Comparison of ENCODE assay signal across 8 mouse cellular contexts in the genomic region with DNA sequence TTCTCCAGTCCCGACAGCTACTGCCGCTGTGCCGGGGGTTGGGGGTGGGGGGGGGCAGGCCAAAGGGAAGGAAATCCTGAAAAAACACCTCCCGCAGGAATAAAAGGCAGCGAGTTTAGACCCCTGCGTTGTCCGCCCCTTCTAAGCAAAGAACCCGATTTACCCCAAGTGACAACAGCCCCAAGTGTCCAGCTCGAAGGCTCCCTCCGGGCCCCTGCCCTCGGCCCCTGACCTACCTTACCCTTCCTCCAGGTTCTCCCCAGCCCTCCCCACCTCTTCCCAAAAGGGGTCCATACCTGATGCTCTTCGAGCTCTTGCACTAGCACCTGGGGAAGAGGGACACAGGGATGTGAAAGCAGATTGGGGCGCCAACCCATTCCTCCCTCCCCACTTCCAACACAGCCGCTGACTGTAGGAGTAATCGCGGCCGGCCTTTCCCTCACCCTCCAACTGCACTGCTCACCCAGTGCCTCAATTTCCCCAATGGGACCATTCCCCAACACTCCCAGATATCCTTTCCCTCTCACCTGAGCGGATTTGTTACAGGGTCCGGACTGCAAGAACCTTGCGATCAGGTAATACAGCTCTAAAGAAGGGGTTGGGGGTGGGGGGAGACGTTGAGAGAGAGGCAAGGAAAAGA. TPM values are rescaled to one million over a fixed set of nuclear protein-coding genes. Genes with fewer than 3 reads are reported as not detected.
DNase-seq lines count a peak whose midpoint lies in the region; ATAC-seq and TF ChIP-seq lines count a peak whose summit lies in the region.

No protein-coding gene starts in this region.

- peak overlapping the region; percentile 79 for H3K27ac ChIP-seq in cerebellum, adult 2 months (ENCODE audit: insufficient read depth, low read length)
- peak overlapping the region; percentile 87 for H3K27ac ChIP-seq in forebrain, embryonic 16.5 days (ENCODE audit: low read length)
- peak overlapping the region; percentile 33; the same call in 1 of the 2 replicates for H3K27ac ChIP-seq in hindbrain, embryonic 11.5 days (ENCODE audit: low read depth, low read length)

- POLR2A ChIA-PET in Patski (lab: Charles Lee) = interaction anchor here (0.7 kb wide), 1 partner anchor 47 kb away, joined by 5 read pairs; no protein-coding TSS in a partner anchor

- peaks cover 30% of the 10 kb centered on the region for H3K27me3 ChIP-seq in Patski
- H3K27me3 ChIP-seq in cerebellum, adult 2 months (ENCODE audit: control insufficient read depth, insufficient read depth, low read length) = no peaks in the 10 kb centered on the region
- H3K27me3 ChIP-seq in forebrain, embryonic 16.5 days (replicated peaks; ENCODE audit: control insufficient read depth, insufficient read depth, low read length) = no peaks in the 10 kb centered on the region
- H3K27me3 ChIP-seq in hindbrain, embryonic 11.5 days (ENCODE audit: control insufficient read depth, insufficient read depth, low read length) = no peaks in the 10 kb centered on the region

- H3K9me3 ChIP-seq in forebrain, embryonic 16.5 days (ENCODE audit: control insufficient read depth, low read length) = no peaks in the 10 kb centered on the region
- H3K9me3 ChIP-seq in hindbrain, embryonic 11.5 days (ENCODE audit: control insufficient read depth, low read length) = no peaks in the 10 kb centered on the region

- peak overlapping the region; percentile 72 for H3K4me3 ChIP-seq in cerebellum, adult 2 months (replicated peaks; ENCODE audit: insufficient read depth, low read depth, low read length)
- peak overlapping the region; percentile 64 for H3K4me3 ChIP-seq in forebrain, embryonic 16.5 days (replicated peaks; ENCODE audit: low read length)
- peak overlapping the region; percentile 54 for H3K4me3 ChIP-seq in hindbrain, embryonic 11.5 days (ENCODE audit: low read depth, low read length)

- no peak for DNase-seq in Patski (ENCODE audit: low read depth, low spot score)
- peak; percentile 29 to 52 for DNase-seq in cerebellum, adult 2 months
- DNase-seq in hindbrain, embryonic 11.5 days (ENCODE audit: low spot score) = peak; percentile 38
- peak; percentile 4 to 10 for DNase-seq in layer of hippocampus, postnatal 14 days (ENCODE audit: low spot score in 2 of 2)
- peak; percentile 9 for DNase-seq in lung, postnatal 36 days
- peak; percentile 13 for DNase-seq in right cerebral cortex, postnatal 14 days

- no peak for TF ChIP-seq CTCF in Patski (IDR thresholded peaks at IDR 0.05)
- TF ChIP-seq CTCF in cerebellum, adult 2 months (IDR thresholded peaks at IDR 0.05; ENCODE audit: borderline replicate concordance, insufficient read depth, low read depth, low read length) = no peak

- H3K9ac ChIP-seq in forebrain, embryonic 16.5 days (replicated peaks; ENCODE audit: low read depth, low read length) = peak overlapping the region; percentile 64
- peak overlapping the region; percentile 61 for H3K9ac ChIP-seq in hindbrain, embryonic 11.5 days (ENCODE audit: low read depth, low read length)

- CTCF ChIA-PET in Patski (lab: Charles Lee) = interaction anchor here (1.2 to 1.5 kb wide), 2 partner anchors 16 to 94 kb away, joined by 3 read pairs; no protein-coding TSS in a partner anchor

- no peaks in the 10 kb centered on the region for H3K4me1 ChIP-seq in cerebellum, adult 2 months (ENCODE audit: control insufficient read depth, insufficient read depth, low read length)
- H3K4me1 ChIP-seq in forebrain, embryonic 16.5 days (replicated peaks; ENCODE audit: control insufficient read depth, insufficient read depth, low read length) = no peaks in the 10 kb centered on the region
- H3K4me1 ChIP-seq in hindbrain, embryonic 11.5 days (replicated peaks; ENCODE audit: control insufficient read depth, insufficient read depth, low read length) = no peaks in the 10 kb centered on the region

- no peak for TF ChIP-seq POLR2A in cerebellum, adult 2 months (IDR thresholded peaks at IDR 0.05; ENCODE audit: borderline replicate concordance, insufficient read depth, low read length)

- H3K4me2 ChIP-seq in forebrain, embryonic 16.5 days (ENCODE audit: low read length) = peak overlapping the region; percentile 52
- peak overlapping the region; percentile 45 for H3K4me2 ChIP-seq in hindbrain, embryonic 11.5 days (replicated peaks; ENCODE audit: low read depth, low read length)

- WGBS in cerebellum, adult 2 months = 8% methylated on average over 17 of the region's 21 CpGs
- WGBS in forebrain, embryonic 16.5 days = 17% methylated on average over 20 of the region's 21 CpGs
- WGBS in hindbrain, embryonic 11.5 days = 13% methylated on average over 13 of the region's 21 CpGs

- no peaks in the 10 kb centered on the region for H3K36me3 ChIP-seq in forebrain, embryonic 16.5 days (ENCODE audit: control insufficient read depth, insufficient read depth)
- no peaks in the 10 kb centered on the region for H3K36me3 ChIP-seq in hindbrain, embryonic 11.5 days (ENCODE audit: control insufficient read depth, insufficient read depth, low read length)

- in situ Hi-C loops in Patski (cut with MboI; ENCODE audit: low pct_unique_long_range_greater_than_20kb) = loop anchor here (10.0 to 25.0 kb wide), 2 partner anchors 181 to 1021 kb away; a partner anchor contains a TSS

- peak; percentile 7 for ATAC-seq in Patski
- ATAC-seq in forebrain, embryonic 16.5 days = peak; percentile 34
- peak; percentile 56 for ATAC-seq in hindbrain, embryonic 11.5 days (ENCODE audit: low FRiP score)
- no peak for ATAC-seq in activated CD4-positive, CD25-positive, alpha-beta regulatory T cell, adult 4 months

RNA-seq across cellular contexts. Expression of a gene that starts 0.7 kb away (rescaled TPM):
- polyA plus RNA-seq in Patski (2021) = 5.7 TPM
- polyA plus RNA-seq in cerebellum, adult 2 months (2012; rRNA removed) = 3.5 and 3.6 TPM in 2 replicates
- polyA plus RNA-seq in forebrain, embryonic 16.5 days (2015; fragmentation: Nextera tagmentation; extraction: Ambion mirVana) = 3.2 and 3.8 TPM in 2 replicates
- 5.0 and 7.1 TPM in 2 replicates for polyA plus RNA-seq in hindbrain, embryonic 11.5 days (2014; fragmentation: Nextera tagmentation; extraction: Ambion mirVana)
- total RNA-seq in layer of hippocampus, postnatal 14 days (2021) = 10 to 100 TPM; 24.1 to 24.4 TPM
- polyA plus RNA-seq in activated CD4-positive, CD25-positive, alpha-beta regulatory T cell, adult 4 months (2017; shearing (Covaris generic)) = 1 to 10 TPM; 4.5 to 4.9 TPM

Comparison
In these comparisons a context has a peak if more than half of its experiments do, and no peak if none do; other contexts are left out.
1. H3K27ac ChIP-seq: peak in every context shown above with its lines; median percentile 87 in forebrain, embryonic 16.5 days; 79 in cerebellum, adult 2 months; 33 in hindbrain, embryonic 11.5 days.